Mouse (Mus musculus): ENCODE results near the gene Asic2. TPM values are rescaled to one million over a fixed set of nuclear protein-coding genes. Genes with fewer than 3 reads are reported as not detected.
A peak's percentile ranks its signal among the peaks of the same experiment; 100 is the strongest.
"Not testable (repeated sequence)": the region's sequence is repeated elsewhere in the genome, so short reads cannot be mapped to it uniquely, and the experiment has no call there.

Gene Asic2
- total RNA-seq, 2 experiments from 2014 or later, result not detected

DNA sequence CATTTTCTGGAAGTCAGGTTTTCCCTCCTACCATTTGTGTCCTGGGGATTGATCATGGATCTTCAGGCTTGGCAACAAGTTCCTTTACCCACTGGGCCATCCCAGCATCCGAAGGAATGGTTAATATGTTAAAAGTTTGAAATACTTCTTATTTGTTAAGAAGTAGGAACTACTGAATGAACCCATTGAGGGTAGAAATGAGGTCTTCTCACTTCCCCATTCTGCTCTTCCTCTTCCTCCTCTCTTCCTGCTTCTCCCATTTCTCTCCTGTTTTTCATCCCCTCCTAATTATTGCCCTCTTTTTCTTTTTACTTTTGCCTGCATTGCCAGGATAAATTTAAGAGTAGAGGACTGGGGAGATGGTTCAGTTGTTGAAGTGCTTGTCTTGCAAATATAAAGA, 696.8 kb downstream of the Asic2 start:
- DNase-seq, result no peak
- intact Hi-C loops (cut with DNase I), result no loop called here

DNA sequence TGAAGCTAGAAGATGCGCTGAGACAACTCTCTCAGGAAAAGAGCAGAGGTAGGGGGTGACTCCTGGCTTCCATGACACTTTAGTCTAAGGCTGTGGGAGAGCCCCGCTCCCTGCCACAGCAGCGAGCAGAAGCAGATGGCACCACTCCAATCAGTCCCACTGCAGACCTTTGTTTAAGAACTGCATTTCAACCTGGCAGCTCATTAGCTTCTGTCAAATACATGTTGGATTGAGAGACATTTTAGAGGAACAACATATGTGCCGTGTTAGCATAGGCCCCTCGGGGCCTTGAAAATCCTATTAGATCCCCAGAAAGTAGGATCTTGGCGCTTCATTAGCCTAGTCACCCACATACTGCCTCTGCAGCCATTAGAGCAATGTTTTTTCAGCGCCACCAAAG, 697.7 kb downstream of the Asic2 start:
- DNase-seq, result no peak
- intact Hi-C loops (cut with DNase I), result no loop called here

DNA sequence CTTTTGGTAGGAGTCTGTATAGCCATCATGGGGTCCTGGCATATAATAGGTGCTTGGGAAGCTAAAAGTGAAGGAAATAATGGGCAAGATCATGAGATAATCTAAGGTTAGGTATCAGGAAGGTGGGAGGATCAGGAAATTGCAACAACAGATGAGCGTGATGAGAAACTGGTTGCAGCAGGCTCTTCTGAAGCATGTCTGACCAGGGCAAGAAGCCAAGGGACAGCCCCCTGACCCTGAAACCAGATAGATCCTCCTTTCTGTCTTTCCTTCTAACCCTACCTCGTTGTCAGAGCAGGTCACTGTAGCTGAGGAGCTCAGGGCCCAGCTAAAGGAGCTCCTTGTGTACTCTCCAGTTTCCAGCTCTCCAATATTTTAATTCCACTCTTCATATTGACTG, 704.5 kb downstream of the Asic2 start:
- DNase-seq, result no peak
- intact Hi-C loops (cut with DNase I), result no loop called here

DNA sequence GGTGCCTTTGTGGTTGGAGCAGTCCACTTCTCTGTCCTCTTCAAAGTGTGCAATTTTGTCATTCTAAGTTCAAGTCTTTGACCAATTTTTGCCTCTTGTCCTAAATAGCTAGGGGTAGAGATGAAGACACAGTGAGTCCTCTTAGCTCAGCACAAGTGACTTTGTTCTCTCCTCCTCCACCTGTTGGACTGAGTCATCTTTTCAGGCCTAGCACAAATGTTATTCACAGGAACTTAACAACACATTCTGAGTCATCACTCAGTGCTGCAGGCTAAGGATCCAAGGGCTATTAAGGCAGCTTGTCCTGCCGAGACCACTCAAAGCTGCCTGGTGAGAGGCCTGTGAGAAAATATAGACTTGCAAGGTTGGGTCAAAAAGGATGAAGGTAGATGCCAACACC, 705.1 kb downstream of the Asic2 start:
- intact Hi-C loops (cut with DNase I), result no loop called here
- DNase-seq, result no peak

DNA sequence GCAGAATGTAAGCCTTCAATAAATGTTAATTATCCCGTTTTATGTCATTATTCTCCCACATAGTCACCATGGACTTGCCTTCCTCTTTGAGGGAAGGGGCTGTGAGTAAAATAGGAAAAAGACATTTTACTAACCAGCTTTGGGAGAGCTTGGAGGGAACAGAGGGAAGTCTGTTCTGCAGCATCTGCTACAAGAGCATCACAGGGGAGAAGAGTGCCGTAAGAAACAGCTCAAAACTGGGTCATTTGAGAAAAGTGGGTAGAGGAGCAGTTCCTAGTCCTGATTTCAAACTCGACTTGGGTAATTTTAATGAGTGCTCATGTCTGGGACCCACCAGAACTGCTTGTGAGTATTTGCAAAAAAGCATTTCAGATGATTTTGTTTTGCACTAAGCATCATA, 707.0 kb downstream of the Asic2 start:
- no peak for DNase-seq
- intact Hi-C loops (cut with DNase I), result no loop called here

DNA sequence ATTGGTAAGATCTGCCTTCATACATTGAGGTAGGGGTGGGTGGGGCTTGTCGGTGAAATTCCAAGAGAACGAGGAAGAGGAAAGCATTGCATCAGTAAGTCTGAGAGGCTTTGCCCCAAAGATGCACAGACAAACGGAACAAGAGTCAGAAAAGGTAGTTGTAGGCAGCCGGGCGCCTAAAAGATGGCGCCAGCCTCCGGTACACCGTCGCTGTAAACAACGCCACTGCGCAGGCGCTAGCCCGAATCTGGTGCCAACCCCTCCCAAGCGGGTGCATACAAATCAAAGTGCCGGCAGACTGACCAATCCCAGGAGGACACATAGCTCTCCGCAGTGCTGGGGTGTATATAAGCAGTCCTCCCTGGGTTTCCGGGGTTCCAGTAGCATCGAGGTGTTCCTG, 727.1 kb downstream of the Asic2 start:
- DNase-seq; intact Hi-C loops (cut with DNase I): not testable (repeated sequence)

DNA sequence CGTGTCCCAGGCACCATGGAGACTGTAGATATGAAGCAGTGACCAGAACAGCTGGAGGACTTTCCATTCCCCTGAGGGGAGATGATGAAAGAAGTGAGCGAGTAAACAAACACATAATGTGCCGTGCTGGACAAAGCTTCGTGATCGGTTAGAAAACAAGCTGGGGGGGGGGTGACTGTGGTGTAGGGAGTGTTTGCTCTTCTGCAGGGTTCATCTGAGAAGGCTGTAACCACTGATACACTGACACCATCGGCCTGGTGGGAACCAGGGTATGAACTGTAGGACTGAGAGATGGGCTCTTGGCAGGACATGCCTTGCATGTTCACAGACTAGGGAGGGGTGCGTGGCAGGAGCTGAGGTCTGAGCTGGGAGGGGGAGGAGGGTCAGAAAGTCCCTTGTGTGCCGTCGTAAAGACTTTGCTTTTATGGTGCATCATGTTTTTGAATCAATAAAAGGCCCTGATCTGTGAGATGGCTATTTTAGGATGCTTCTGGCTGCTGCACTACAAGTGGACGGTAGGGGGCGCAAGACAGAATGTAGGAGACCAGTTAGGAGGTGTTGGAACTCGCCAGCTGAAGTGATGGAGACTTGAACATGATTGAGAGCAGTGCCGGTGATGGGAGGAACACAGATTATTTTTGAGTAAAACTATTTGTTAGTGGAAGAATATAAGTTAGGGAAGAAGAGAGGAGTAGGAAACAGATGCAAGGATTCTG, 728.1 kb downstream of the Asic2 start:
- peak; percentile 12 to 31 for DNase-seq
- intact Hi-C loops (cut with DNase I), result no loop called here

DNA sequence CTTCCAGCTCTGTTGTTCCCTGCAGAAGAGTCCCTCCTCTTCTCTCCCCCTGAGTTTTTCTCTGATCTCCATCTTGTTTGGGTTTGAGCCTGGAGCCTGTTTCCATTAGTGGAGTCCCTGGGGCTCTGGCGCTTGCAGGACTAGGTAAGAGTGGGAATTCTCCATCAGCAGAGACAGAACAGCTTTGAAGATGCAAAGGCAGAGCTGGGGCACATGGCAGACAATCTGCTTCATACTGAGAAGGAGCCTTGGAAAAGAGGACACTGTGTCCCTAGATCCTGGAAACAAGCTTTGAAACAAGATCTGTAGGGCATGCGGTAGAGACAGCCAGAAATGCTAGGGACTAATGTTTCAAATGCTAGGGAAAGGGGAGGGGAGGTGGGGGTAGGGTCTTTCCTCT, 729.2 kb downstream of the Asic2 start:
- DNase-seq, result no peak
- intact Hi-C loops (cut with DNase I), result no loop called here

DNA sequence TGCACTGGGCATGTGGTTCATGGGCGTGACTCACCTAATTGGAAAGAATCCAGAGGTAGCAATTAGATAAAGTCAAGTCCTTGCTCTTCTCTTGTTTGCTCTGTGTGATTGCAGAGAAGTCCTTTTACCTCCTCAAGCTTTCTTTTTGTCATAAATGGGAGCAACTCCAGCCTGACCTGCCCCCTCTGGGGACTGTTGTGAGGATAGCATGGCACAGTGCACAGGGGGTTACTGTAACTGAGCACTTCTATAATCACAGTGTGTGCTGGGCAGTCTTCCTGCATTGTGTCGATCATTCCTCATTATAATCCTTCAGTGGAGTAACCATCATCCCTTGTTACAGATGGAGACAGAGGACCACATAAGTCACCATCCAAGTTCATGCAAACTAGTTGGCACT, 732.2 kb downstream of the Asic2 start:
- intact Hi-C loops (cut with DNase I), result no loop called here
- DNase-seq, result no peak

DNA sequence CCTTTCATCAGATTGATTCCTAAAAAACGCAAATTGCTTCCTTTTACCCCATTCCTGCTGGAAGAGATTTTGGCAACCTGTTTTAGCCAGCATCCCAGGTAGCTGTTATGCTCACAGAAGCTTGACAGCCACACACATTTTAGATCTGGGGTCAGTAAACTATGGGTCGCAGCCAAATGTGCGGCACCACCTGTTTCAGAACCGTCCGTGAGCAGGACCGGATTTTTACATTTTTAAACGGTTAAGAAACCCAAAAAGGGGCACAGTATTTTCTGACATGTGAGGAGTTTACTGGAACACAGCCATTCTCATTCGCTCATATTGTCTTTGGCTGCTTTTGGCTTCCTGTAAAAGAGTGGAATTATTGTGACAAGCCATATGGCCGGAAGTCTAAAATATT, 744.9 kb downstream of the Asic2 start:
- intact Hi-C loops (cut with DNase I), result no loop called here
- no peak for DNase-seq

DNA sequence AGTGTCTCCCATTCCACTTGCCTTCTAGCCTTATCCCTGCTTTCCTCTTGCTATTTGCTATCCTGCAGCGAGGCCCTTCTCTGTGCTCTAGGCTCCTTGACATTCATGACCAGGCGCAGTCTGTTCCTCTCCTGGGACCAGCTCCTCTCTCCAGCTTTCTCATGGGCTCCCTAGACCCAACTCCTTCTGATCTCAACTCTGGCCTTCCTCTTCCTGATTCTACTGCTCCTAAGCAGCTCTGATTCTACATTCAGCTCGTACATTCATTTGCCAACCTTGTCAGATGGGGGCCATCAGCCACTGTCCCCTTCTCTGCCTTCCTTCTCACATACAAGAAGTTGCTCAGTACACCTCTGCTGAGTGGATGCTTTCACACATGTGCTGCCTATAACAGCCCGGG, 747.5 kb downstream of the Asic2 start:
- no peak for DNase-seq
- intact Hi-C loops (cut with DNase I), result no loop called here

DNA sequence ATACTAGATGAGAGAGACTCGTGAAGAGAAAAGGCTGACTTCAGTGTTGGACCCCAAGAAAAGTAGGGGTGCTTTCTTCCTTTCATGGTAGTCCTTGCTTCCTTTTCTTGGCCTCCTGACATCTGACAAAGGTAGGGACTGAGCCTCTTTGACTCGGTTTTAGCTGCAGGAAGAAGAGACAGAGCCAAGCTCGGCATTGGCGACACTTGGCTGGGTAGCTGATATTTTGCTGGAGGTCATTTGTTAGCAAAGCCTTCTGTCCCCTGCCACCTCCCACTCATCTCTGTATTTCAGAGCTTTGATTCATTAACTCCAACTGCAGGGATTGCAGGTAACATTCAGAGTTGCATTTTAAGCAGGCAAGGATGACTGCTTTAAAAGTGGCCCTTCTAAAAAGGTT, 762.8 kb downstream of the Asic2 start:
- intact Hi-C loops (cut with DNase I), result no loop called here
- no peak for DNase-seq

DNA sequence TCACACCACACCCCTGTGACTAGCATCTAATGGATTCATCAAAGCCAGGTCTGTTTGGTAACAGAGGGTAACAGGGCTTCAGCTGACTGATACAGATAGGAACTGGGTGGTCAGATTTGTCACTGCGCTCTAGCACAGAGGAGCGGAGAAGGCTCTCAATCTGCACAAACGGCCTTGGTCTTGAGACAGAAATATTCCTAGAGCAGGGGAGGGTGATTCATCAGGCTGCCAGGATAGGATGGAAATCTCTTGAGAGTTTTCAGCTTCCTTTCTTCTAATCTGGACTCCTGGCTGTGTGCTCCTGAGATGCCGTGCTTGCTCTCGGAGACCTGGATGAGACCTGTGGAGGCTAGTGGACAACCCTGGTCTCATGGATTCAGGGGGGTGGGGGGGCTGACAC, 765.7 kb downstream of the Asic2 start:
- intact Hi-C loops (cut with DNase I), result no loop called here
- no peak for DNase-seq

DNA sequence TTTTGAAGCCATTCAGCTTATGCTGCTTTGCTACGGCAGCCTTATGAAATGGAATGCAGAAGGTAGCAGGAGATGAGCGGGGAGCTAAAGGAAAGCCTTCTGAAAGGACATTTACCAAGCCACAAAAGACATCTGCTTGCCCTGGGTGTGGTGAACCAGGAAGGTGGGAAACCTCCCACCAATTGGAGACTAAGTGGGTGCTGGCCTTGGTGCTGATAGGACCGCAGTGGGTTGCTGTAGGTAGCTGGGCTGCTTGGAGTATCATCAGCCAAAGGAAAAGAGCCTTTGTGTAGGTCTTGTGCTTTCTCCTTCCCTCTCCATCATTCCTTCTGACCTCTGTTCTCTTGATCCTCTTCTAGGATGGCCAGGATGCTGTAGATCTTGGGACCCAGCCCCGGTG, 774.4 kb downstream of the Asic2 start:
- intact Hi-C loops (cut with DNase I), result no loop called here
- peak; percentile 8 to 25 for DNase-seq

DNA sequence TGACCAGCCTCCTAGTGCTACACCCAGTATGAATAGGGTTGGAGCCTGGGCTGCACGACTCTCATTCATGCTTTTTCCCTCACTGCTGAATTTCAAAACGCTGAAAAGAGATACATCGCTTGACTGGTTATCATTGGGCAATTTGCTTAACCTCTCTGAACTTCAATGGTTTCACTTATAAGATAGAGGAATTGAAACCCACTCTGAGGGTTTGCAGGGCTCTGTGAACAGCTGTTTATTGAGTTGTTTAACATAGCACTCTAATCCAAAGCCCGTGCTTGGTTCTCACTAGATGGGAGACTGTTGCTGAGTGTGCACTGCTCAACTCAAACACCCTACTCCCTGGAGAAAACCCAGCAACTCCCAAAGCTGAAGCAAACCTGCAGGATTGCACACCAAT, 776.1 kb downstream of the Asic2 start:
- intact Hi-C loops (cut with DNase I), result no loop called here
- DNase-seq, result no peak

DNA sequence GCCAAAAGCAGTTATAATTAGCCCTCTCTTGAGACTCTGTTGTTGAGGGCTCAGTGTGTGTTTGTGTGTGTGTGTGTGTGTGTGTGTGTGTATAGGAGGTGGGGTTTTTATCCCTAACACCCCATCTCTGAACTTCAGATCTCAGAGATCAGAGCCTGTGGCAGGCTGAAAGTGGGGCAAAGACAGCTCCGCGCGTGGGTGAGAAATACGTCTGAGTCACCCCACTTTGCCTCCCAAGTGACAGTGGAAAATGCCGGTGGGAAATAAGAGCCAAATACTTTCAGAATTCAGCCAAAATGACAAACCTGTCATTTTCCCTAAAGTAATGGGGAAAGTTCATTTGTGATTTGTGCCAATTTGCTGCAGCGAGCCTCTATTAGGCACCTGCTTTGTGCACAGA, 779.2 kb downstream of the Asic2 start:
- DNase-seq, result no peak
- intact Hi-C loops (cut with DNase I), result no loop called here

DNA sequence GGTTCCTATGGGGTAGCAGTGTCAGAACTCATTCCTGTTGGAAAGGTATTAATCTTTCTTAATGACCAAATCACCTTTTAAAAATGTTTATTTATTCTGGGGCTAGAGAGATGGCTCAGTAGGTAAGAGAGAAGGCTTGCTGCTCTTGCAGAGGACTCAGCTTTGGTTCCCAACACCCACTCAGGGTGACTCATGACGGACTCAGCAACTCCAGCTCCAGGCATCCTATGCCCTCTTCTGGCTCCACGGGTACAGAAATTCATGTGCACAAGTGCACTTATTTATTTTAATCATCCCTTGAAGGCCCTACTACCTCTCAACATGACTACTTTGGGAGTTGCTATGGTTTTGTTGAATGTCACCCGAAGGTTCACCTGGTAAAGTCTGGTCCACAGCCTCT, 780.4 kb downstream of the Asic2 start:
- no peak for DNase-seq
- intact Hi-C loops (cut with DNase I), result no loop called here

DNA sequence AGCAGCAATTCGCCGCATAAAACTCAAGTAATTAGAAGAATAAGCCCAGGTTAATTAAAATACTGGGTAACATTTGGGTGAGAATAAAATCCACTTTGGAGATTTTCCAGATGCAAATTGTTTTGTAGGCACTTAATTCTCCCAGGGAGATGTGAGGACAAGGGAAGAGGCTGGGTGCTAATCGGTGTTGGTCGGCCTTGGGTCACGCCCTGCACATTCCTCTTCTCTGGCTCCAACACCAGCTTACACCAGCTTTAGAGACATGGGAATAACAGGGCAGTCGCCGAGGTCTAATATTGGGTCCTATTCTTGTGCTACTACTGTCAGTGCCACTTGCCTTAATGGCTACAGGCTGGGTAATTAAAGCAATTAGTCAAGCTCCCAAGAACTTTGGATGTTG, 783.5 kb downstream of the Asic2 start:
- intact Hi-C loops (cut with DNase I), result no loop called here
- DNase-seq, result no peak

DNA sequence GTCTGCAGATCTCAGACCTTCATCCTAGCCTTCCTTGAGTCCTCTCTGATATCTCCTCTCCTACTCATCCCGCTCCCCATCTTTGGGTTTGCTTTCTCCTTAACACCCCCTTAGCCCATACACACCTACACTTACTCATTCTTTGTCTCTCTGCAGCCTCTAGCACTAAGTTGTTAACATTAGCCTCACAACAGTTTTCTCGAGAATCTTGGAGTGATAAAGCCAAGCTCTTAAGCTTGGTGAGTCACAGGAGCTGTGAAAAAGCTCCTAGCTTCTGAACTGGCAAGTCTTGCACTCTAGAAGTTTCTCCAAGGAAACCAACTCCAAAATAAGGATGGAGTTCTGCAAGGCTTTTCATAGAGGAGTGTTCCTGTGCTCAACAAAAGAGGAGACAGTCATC, 803.4 kb downstream of the Asic2 start:
- no peak for DNase-seq
- intact Hi-C loops (cut with DNase I), result no loop called here

DNA sequence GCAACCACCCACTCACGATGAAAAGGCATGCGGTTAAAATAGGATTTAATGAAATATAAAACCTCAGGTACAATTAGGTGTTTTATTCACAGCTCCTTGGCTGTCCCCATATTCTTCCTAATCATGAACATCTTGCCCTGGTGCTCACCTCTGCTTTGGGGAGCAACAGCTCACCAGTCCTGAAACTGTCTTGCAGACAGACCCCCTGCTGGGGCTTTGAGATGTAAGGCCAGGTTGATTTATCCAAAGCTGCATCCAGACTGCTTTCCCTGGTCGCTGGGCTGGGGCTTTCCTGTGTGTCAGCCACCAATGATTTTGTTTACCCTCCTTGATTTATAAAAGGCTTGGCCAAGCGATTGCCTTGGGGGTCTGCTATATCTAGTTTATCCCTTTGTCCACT, 805.2 kb downstream of the Asic2 start:
- intact Hi-C loops (cut with DNase I), result no loop called here
- no peak for DNase-seq

DNA sequence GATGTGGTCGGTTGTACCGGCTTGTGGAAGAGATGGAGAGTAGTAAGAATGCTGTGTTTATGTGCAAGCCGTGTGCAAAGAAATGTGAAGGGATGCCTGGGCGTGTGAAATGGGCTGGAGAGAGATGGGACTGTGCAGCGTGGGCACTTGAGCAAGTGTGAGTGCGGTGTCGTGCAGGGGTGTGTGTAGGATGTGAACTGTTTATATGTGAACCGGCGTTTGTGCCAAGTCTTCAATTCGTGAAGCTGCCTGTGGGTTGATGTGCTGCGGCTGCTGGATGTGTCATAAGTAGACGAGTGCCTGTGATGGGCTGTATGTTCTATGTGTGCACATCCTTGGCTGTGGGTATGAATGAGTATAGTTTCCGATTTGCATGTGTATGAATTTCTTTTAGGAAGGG, 814.4 kb downstream of the Asic2 start:
- no peak for DNase-seq
- intact Hi-C loops (cut with DNase I), result no loop called here

DNA sequence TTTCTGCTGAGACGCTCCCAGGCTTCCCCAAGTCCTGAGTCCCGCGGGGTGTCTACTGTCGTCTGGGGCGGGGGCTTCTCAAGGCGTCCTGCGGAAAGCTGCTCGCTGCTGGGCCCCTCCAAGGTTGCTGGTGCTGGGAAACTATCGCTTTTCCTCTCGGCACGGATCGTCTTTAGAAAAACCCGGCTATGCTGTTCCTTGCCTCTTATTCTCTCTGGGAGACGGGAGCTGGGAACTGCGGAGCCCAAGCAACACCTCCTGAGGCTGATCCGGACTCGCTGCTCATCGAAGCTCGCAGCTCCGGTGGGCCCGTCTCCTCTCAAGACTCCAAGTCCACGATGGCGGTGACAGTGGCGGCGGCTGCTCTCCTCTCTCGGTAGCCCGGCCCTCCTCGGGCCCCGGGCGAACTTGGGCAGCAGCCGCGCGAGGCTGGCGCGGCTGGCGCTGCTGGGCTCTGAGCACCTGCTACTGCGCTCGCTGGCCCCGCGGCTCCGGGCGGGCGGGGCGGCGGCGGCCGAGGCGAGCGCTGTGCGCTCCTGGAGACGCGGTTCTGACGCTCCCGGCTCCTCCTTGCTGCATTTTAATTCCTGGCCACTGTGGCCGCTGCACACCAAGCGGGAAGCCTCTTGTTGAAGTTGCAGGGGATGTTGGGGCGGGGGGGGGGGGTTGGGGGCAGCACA, 815.0 kb downstream of the Asic2 start:
- peak; percentile 10 for DNase-seq
- intact Hi-C loops (cut with DNase I), result no loop called here
